Mouse (Mus musculus) heart, embryonic 14.5 days (tissue): ENCODE measurements around the gene Slc9a9. TPM values are rescaled to one million over a fixed set of nuclear protein-coding genes. Genes with fewer than 3 reads are reported as not detected.

Experiments used
- ATAC-seq: fragments of 200-750 bp; cut with Nextera tagmentation; 2 replicates; pipeline ENCODE4 v1.8.0; 2017; ENCODE audit warnings: low read depth, moderate TSS enrichment; ENCODE audit not compliant: insufficient number of reproducible peaks, insufficient read depth, low FRiP score
- H3K27ac ChIP-seq, 2 experiments: fragments of 200-500 bp in 1 of 2; fragments of 300-500 bp in 1 of 2; sonication (generic) in 1 of 2; replicated peaks in 1 of 2; 2 replicates each; pipeline ENCODE4 v1.5.1; 2012 to 2014; ENCODE audit warnings: low read depth in 2 of 2, low read length in 2 of 2, control low read depth in 1 of 2, mild to moderate bottlenecking in 1 of 2, mixed read lengths in 1 of 2; ENCODE audit not compliant: control insufficient read depth in 1 of 2, insufficient read depth in 1 of 2
- H3K27me3 ChIP-seq: fragments of 300-500 bp; sonication (generic); 2 replicates; pipeline ENCODE4 v1.6.1; 2014; ENCODE audit warnings: mild to moderate bottlenecking, low read length, control low read depth; ENCODE audit not compliant: control insufficient read depth, insufficient read depth
- H3K36me3 ChIP-seq: fragments of 300-500 bp; sonication (generic); 2 replicates; pipeline ENCODE4 v1.6.1; 2014; ENCODE audit warnings: mild to moderate bottlenecking, control low read depth, low read length, mixed read lengths; ENCODE audit not compliant: control insufficient read depth, insufficient read depth
- H3K4me1 ChIP-seq, 2 experiments: fragments of 200-500 bp in 1 of 2; fragments of 300-500 bp in 1 of 2; sonication (generic) in 1 of 2; 2 replicates each; pipeline ENCODE4 v1.6.1; 2012 to 2014; ENCODE audit warnings: low read length in 2 of 2, control low read depth in 1 of 2, mixed read lengths in 1 of 2; ENCODE audit not compliant: control insufficient read depth in 2 of 2, insufficient read depth in 2 of 2
- H3K4me2 ChIP-seq: fragments of 300-500 bp; sonication (generic); 2 replicates; pipeline ENCODE4 v1.6.1; 2014; ENCODE audit warnings: mild to moderate bottlenecking, low read length
- H3K4me3 ChIP-seq, 2 experiments: fragments of 200-500 bp in 1 of 2; fragments of 300-500 bp in 1 of 2; sonication (generic) in 1 of 2; 2 replicates each; pipeline ENCODE4 v1.5.1; 2012 to 2014; ENCODE audit warnings: low read length in 2 of 2, mild to moderate bottlenecking in 2 of 2, control low read depth in 1 of 2, low read depth in 1 of 2, moderate library complexity in 1 of 2; ENCODE audit not compliant: control insufficient read depth in 1 of 2, insufficient read depth in 1 of 2
- H3K9ac ChIP-seq: fragments of 300-500 bp; sonication (generic); 2 replicates; pipeline ENCODE4 v1.6.1; 2014; ENCODE audit warnings: mild to moderate bottlenecking, low read length
- H3K9me3 ChIP-seq: fragments of 300-500 bp; sonication (generic); 2 replicates; pipeline ENCODE4 v1.6.1; 2016; ENCODE audit warnings: low read length, control low read depth; ENCODE audit not compliant: control insufficient read depth
- WGBS: fragments of 180-500 bp; shearing (Covaris S2); extraction: QIAGEN DNeasy Blood & Tissue Kit; methylation state at CpG from one replicate; pipeline ENCODE4 v1.1.7; 2014; 5-methylcytosine and 5-hydroxymethylcytosine counted together
- polyA plus RNA-seq: library from polyadenylated mRNA; unstranded; fragments of >200 nt; fragmentation: Nextera tagmentation; extraction: Ambion mirVana; gene quantifications from 2 replicates; pipeline ENCODE4 v1.2.1, GENCODE M21; 2014

Gene Slc9a9
- polyA plus RNA-seq, 1 experiment from 2014 or later = 4.7 TPM

- H3K36me3 ChIP-seq = no peaks in the 10 kb centered on the region
- H3K27ac ChIP-seq = no peak overlapping the region
- peaks cover 0 to 4% of the 10 kb centered on the region in 2 experiments; a peak in 1 of 4 replicates for H3K4me1 ChIP-seq
- no peaks in the 10 kb centered on the region for H3K9me3 ChIP-seq
- no peaks in the 10 kb centered on the region for H3K27me3 ChIP-seq
- no peak overlapping the region for H3K4me2 ChIP-seq
- H3K9ac ChIP-seq = no peak overlapping the region
- ATAC-seq = no peak
- no peak overlapping the region for H3K4me3 ChIP-seq
- WGBS = 18% methylated on average over 6 of the region's 6 CpGs
These were observed 24.1 kb upstream of the Slc9a9 start for GRCm38 (mm10) chr9:94645631-94646030.

- H3K9ac ChIP-seq = no peak overlapping the region
- H3K27ac ChIP-seq = no peak overlapping the region
- H3K36me3 ChIP-seq = no peaks in the 10 kb centered on the region
- no peak overlapping the region for H3K4me2 ChIP-seq
- no peak overlapping the region for H3K4me3 ChIP-seq
- 36% methylated on average over 4 of the region's 4 CpGs for WGBS
- H3K4me1 ChIP-seq = peaks cover 0 to 4% of the 10 kb centered on the region in 2 experiments; a peak in 1 of 4 replicates
- H3K27me3 ChIP-seq = no peaks in the 10 kb centered on the region
- ATAC-seq = no peak
- H3K9me3 ChIP-seq = no peaks in the 10 kb centered on the region
These were observed 22.3 kb upstream of the Slc9a9 start for GRCm38 (mm10) chr9:94647425-94647824.

- Histone ChIP-seq H3K9ac (no peak overlapping the region), H3K4me3 (no peak overlapping the region), H3K36me3 (no peaks in the 10 kb centered on the region), H3K27me3 (no peaks in the 10 kb centered on the region), H3K4me1 (peaks cover 0 to 4% of the 10 kb centered on the region in 2 experiments; a peak in 1 of 4 replicates), H3K9me3 (no peaks in the 10 kb centered on the region), H3K27ac (no peak overlapping the region), H3K4me2 (no peak overlapping the region)
- 29% methylated on average over 1 of the region's 1 CpGs for WGBS
- no peak for ATAC-seq
These were observed 19.7 kb upstream of the Slc9a9 start for GRCm38 (mm10) chr9:94649991-94650390.

GRCm38 (mm10) chr9:94653198-94653597, 16.5 kb upstream of the Slc9a9 start:
- Histone ChIP-seq H3K4me3 (no peak overlapping the region), H3K9ac (no peak overlapping the region), H3K4me2 (no peak overlapping the region), H3K27me3 (no peaks in the 10 kb centered on the region), H3K27ac (no peak overlapping the region), H3K9me3 (no peaks in the 10 kb centered on the region), H3K36me3 (no peaks in the 10 kb centered on the region), H3K4me1 (no peaks in the 10 kb centered on the region)
- no peak for ATAC-seq
- 66% methylated on average over 6 of the region's 6 CpGs for WGBS

GRCm38 (mm10) chr9:94653827-94654226, 15.9 kb upstream of the Slc9a9 start:
- H3K27ac ChIP-seq = no peak overlapping the region
- H3K36me3 ChIP-seq = no peaks in the 10 kb centered on the region
- no peak overlapping the region for H3K4me3 ChIP-seq
- WGBS = 74% methylated on average over 2 of the region's 2 CpGs
- H3K9me3 ChIP-seq = no peaks in the 10 kb centered on the region
- H3K4me2 ChIP-seq = no peak overlapping the region
- no peaks in the 10 kb centered on the region for H3K4me1 ChIP-seq
- ATAC-seq = no peak
- H3K9ac ChIP-seq = no peak overlapping the region
- H3K27me3 ChIP-seq = no peaks in the 10 kb centered on the region

- Histone ChIP-seq H3K9me3 (no peaks in the 10 kb centered on the region), H3K27me3 (no peaks in the 10 kb centered on the region), H3K4me2 (no peak overlapping the region), H3K36me3 (no peaks in the 10 kb centered on the region), H3K4me3 (no peak overlapping the region), H3K4me1 (no peaks in the 10 kb centered on the region), H3K27ac (no peak overlapping the region), H3K9ac (no peak overlapping the region)
- ATAC-seq = no peak
- 70% methylated on average over 4 of the region's 4 CpGs for WGBS
These were observed 13.4 kb upstream of the Slc9a9 start for GRCm38 (mm10) chr9:94656265-94656664.

GRCm38 (mm10) chr9:94659401-94660152, 10.1 kb upstream of the Slc9a9 start:
- Histone ChIP-seq H3K4me3 (no peak overlapping the region), H3K36me3 (no peaks in the 10 kb centered on the region), H3K27ac (no peak overlapping the region), H3K4me1 (no peaks in the 10 kb centered on the region), H3K4me2 (no peak overlapping the region), H3K9ac (no peak overlapping the region), H3K9me3 (no peaks in the 10 kb centered on the region), H3K27me3 (no peaks in the 10 kb centered on the region)
- ATAC-seq = no peak
- 50% methylated on average over 3 of the region's 3 CpGs for WGBS

- H3K4me3 ChIP-seq = no peak overlapping the region
- no peak overlapping the region for H3K9ac ChIP-seq
- H3K4me1 ChIP-seq = peaks cover 3 to 4% of the 10 kb centered on the region in 2 experiments; a peak in 2 of 4 replicates
- H3K9me3 ChIP-seq = no peaks in the 10 kb centered on the region
- no peak for ATAC-seq
- H3K27me3 ChIP-seq = no peaks in the 10 kb centered on the region
- 13% methylated on average over 2 of the region's 2 CpGs for WGBS
- no peak overlapping the region for H3K27ac ChIP-seq
- no peaks in the 10 kb centered on the region for H3K36me3 ChIP-seq
- H3K4me2 ChIP-seq = no peak overlapping the region
These were observed 7.9 kb upstream of the Slc9a9 start for GRCm38 (mm10) chr9:94661768-94662167.
